Mouse (Mus musculus): ENCODE data around the gene Rprd1b.

GRCm38 (mm10) chr2:158163034-158163433 is 134.7 kb downstream of the Rprd1b start:
- TF ChIP-seq CTCF (IDR thresholded peaks at IDR 0.05; ENCODE audit: low read depth) (no peak), EP300 (IDR thresholded peaks at IDR 0.05; ENCODE audit: low read depth) (no peak)

All from liver, embryonic 14.5 days (tissue).